Mouse (Mus musculus): ENCODE data around the gene Fastkd1.

DNA sequence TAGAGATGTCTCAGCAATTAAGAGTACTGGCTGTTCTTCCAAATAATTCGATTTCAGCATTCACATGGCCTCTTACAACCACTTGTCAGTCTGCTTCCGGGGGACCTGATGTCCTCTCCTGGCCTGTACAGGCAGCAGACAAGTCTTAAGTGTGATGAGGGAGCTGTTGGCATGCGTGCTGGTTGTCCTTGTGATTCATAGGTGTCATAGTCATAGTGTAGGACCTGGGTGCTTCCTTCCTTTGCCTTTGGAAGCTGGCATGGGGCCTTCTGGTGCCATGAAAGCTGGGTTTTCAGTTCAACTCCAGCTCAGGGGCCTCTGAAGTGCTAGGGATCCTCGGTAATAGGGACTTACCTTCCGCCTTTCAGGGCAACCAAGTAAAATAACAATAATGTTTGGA lies 810 bp upstream of the Fastkd1 start:
- TF ChIP-seq CTCF (IDR thresholded peaks at IDR 0.05; ENCODE audit: low read depth) (no peak), EP300 (IDR thresholded peaks at IDR 0.05; ENCODE audit: low read depth) (no peak)

Data from heart, postnatal 0 days (tissue).